Mouse (Mus musculus) forebrain, embryonic 11.5 days (tissue): ENCODE results near the gene Gria1. TPM values are rescaled to one million over a fixed set of nuclear protein-coding genes. Genes with fewer than 3 reads are reported as not detected.

Experiments used
- ATAC-seq: fragments of 200-750 bp; cut with Nextera tagmentation; replicated peaks from 2 replicates; pipeline ENCODE4 v1.8.0; 2017; ENCODE audit warnings: moderate TSS enrichment; ENCODE audit not compliant: low FRiP score
- DNase-seq: peaks from one replicate; pipeline ENCODE4 v3.0.0-alpha.2; 2017; ENCODE audit warnings: low spot score
- H3K27ac ChIP-seq: fragments of 300-500 bp; sonication (generic); 2 replicates; pipeline ENCODE4 v1.5.1; 2014; ENCODE audit warnings: low read depth, low read length
- H3K27me3 ChIP-seq: fragments of 300-500 bp; sonication (generic); 2 replicates; pipeline ENCODE4 v1.6.1; 2014; ENCODE audit warnings: mild to moderate bottlenecking, low read length, mixed read lengths; ENCODE audit not compliant: control insufficient read depth, insufficient read depth
- H3K36me3 ChIP-seq: fragments of 300-500 bp; sonication (generic); 2 replicates; pipeline ENCODE4 v1.6.1; 2014; ENCODE audit warnings: mild to moderate bottlenecking, low read length, moderate library complexity, mixed read lengths; ENCODE audit not compliant: control insufficient read depth, insufficient read depth
- H3K4me1 ChIP-seq: fragments of 300-500 bp; sonication (generic); replicated peaks from 2 replicates; pipeline ENCODE4 v1.6.1; 2014; ENCODE audit warnings: low read length, mixed read lengths; ENCODE audit not compliant: control insufficient read depth, insufficient read depth
- H3K4me2 ChIP-seq: fragments of 300-500 bp; sonication (generic); 2 replicates; pipeline ENCODE4 v1.6.1; 2014; ENCODE audit warnings: low read depth, mild to moderate bottlenecking, low read length, moderate library complexity, mixed read lengths; ENCODE audit not compliant: severe bottlenecking
- H3K4me3 ChIP-seq: fragments of 300-500 bp; sonication (generic); 2 replicates; pipeline ENCODE4 v1.5.1; 2014; ENCODE audit warnings: low read depth, low read length
- H3K9ac ChIP-seq: fragments of 300-500 bp; sonication (generic); 2 replicates; pipeline ENCODE4 v1.6.1; 2014; ENCODE audit warnings: low read length
- H3K9me3 ChIP-seq: fragments of 300-500 bp; sonication (generic); 2 replicates; pipeline ENCODE4 v1.6.1; 2016; ENCODE audit warnings: low read length, mixed read lengths; ENCODE audit not compliant: control insufficient read depth
- WGBS: fragments of 180-500 bp; shearing (Covaris S2); extraction: QIAGEN DNeasy Blood & Tissue Kit; methylation state at CpG from one replicate; pipeline ENCODE4 v1.1.7; 2014; 5-methylcytosine and 5-hydroxymethylcytosine counted together
- polyA plus RNA-seq: library from polyadenylated mRNA; unstranded; fragments of >200 nt; fragmentation: Nextera tagmentation; extraction: Ambion mirVana; gene quantifications from 2 replicates; pipeline ENCODE4 v1.2.1, GENCODE M21; 2014

Gene Gria1
- polyA plus RNA-seq, 1 experiment from 2014 or later: 2.6 TPM

DNA sequence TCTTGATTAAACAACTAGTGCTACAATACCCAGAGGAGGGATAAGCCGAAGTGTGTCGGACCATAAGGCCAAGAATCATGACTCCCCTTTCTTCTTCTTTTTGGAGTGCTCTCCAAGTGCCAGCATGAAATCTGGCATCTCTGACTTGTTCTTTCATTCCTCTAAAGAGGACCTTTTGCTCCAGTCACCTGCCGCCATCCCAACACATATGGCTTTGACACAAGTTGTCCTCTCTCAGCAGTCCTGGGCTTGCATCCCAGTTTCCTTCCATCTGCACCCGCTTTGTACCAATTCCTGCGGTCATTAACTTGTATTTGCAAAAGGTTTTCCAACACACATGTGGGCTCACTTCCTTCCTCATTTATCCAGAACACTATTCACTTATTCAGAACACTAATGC lies 103.2 kb downstream of the Gria1 start:
- H3K27ac ChIP-seq: no peak overlapping the region
- no peaks in the 10 kb centered on the region for H3K4me1 ChIP-seq
- 92% methylated on average over 5 of the region's 5 CpGs for WGBS
- DNase-seq: no peak
- H3K9ac ChIP-seq: no peak overlapping the region
- H3K27me3 ChIP-seq: no peaks in the 10 kb centered on the region
- H3K36me3 ChIP-seq: no peaks in the 10 kb centered on the region
- ATAC-seq: no peak
- no peaks in the 10 kb centered on the region for H3K9me3 ChIP-seq
- no peak overlapping the region for H3K4me2 ChIP-seq
- H3K4me3 ChIP-seq: no peak overlapping the region

DNA sequence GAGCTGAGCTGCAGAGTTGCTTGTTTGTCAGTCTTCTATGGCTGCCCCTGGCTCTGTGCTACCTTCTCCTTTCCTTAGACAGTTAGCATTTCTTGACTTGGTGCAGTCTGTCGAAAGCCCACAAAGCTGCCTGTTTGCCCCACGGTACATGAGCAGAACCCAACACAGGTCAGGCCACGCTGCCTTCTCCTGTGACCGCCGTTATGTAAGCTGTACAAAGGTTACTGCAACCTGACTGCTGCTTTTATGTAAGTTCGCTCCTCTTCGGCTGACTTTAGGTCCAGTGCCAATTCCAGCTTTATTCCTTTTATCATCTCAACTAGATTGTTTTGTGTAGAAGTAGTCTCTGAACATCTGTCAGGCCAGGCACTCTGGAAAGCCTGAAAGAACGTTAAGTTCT lies 115.9 kb downstream of the Gria1 start:
- Histone ChIP-seq H3K9me3 (no peaks in the 10 kb centered on the region), H3K4me1 (no peaks in the 10 kb centered on the region), H3K36me3 (no peaks in the 10 kb centered on the region), H3K27me3 (no peaks in the 10 kb centered on the region), H3K4me2 (no peak overlapping the region), H3K9ac (no peak overlapping the region), H3K27ac (no peak overlapping the region), H3K4me3 (no peak overlapping the region)
- 91% methylated on average over 8 of the region's 8 CpGs for WGBS
- ATAC-seq (no peak), DNase-seq (no peak)

DNA sequence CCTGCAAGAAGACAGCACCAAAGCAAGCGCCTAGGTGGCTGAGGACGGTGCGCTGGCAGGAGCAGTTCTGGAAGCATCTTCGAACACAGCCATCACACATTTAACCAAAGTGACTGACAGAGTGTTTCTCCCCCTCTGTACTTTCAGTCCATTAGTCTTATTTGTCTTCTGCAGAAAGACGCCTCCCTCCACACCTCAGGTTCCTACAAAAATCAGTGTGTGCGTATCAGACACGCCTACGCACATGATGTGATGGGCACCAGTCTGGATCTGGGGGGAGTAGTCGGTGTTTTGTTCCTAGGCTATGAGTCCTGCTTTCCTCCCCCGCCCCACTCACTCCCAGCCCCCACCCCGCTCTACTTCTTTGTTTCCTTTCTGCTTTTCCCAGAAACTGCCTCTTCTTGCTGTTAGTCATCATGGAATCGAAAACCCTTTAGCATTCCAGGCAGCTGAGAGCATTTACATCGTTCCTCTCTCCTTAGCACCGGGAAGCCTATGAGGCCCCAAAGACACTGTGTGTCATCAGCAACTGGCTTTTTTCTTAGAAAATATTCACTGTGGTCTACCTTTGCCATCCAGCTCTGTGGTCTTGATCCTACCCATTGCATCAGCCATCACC lies 129.1 kb downstream of the Gria1 start:
- Histone ChIP-seq H3K27ac (no peak overlapping the region), H3K9me3 (no peaks in the 10 kb centered on the region), H3K9ac (no peak overlapping the region), H3K36me3 (no peaks in the 10 kb centered on the region), H3K27me3 (no peaks in the 10 kb centered on the region), H3K4me2 (no peak overlapping the region), H3K4me1 (no peaks in the 10 kb centered on the region), H3K4me3 (no peak overlapping the region)
- DNase-seq: no peak
- 87% methylated on average over 14 of the region's 14 CpGs for WGBS
- ATAC-seq: no peak

DNA sequence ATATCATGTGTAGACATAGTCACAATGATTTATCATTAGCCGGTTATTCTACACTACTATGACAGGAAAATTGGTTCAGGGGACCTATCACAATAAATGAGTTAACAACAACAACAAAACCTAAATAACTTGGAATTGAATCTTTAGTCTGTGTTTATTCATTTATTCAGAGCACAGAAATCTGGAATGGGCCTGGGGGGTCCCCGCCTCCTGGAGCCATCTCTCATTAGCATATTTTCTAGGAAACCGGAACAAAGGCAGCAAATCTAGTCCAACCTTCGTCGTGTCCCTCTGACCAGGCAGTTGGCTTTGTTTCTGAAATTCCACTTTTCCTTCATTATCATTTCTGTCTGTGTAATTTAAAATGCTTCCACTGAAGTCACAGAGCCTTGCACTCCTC lies 132.5 kb downstream of the Gria1 start:
- Histone ChIP-seq H3K27me3 (no peaks in the 10 kb centered on the region), H3K36me3 (no peaks in the 10 kb centered on the region), H3K9ac (no peak overlapping the region), H3K9me3 (no peaks in the 10 kb centered on the region), H3K4me3 (no peak overlapping the region), H3K4me1 (no peaks in the 10 kb centered on the region), H3K4me2 (no peak overlapping the region), H3K27ac (no peak overlapping the region)
- no peak for DNase-seq
- 75% methylated on average over 5 of the region's 5 CpGs for WGBS
- ATAC-seq: no peak

DNA sequence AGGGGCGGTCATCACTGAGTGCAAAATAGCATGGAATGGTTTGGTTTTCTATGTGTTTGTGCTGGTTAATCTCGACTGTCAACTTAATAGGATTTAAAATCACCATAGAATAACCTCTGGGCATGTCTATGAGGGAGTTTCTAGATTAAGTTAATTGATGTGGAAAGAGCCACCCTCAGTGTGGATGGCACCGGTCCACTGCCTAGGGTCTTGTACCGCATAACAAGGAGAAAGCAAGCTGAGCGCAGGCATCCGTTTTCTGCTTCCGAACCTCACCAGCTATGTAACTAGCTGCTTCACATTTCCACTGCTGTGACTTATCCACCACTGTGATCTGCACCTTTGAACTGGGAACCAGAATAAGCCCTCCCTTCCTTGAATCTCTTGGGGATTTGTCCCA lies 134.0 kb downstream of the Gria1 start:
- DNase-seq (no peak), ATAC-seq (no peak)
- WGBS: 63% methylated on average over 7 of the region's 7 CpGs
- Histone ChIP-seq H3K27me3 (no peaks in the 10 kb centered on the region), H3K27ac (no peak overlapping the region), H3K36me3 (no peaks in the 10 kb centered on the region), H3K4me2 (no peak overlapping the region), H3K9ac (no peak overlapping the region), H3K9me3 (no peaks in the 10 kb centered on the region), H3K4me3 (no peak overlapping the region), H3K4me1 (no peaks in the 10 kb centered on the region)

DNA sequence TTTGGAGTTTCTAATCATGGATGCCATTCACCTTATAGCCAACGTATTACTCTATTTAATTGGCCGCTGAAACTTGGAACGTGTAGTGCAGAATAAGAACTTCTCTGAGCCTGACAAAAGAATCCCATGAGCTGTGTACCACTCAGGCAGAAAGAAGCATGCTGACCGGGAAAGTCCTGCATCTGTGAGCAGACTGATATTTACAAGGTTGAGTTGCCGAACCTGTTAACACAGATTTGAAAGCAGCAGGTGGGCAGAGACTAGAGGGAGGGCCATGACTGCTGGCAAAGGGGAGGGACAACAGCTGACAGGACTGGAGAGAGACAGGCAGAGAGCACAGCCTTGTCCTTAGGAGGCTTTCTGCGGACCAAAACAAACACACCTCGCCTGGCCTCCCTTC lies 134.5 kb downstream of the Gria1 start:
- no peaks in the 10 kb centered on the region for H3K36me3 ChIP-seq
- H3K9me3 ChIP-seq: no peaks in the 10 kb centered on the region
- no peaks in the 10 kb centered on the region for H3K27me3 ChIP-seq
- ATAC-seq: no peak
- no peak overlapping the region for H3K27ac ChIP-seq
- H3K4me1 ChIP-seq: no peaks in the 10 kb centered on the region
- no peak for DNase-seq
- no peak overlapping the region for H3K4me3 ChIP-seq
- no peak overlapping the region for H3K4me2 ChIP-seq
- no peak overlapping the region for H3K9ac ChIP-seq
- 46% methylated on average over 7 of the region's 7 CpGs for WGBS

DNA sequence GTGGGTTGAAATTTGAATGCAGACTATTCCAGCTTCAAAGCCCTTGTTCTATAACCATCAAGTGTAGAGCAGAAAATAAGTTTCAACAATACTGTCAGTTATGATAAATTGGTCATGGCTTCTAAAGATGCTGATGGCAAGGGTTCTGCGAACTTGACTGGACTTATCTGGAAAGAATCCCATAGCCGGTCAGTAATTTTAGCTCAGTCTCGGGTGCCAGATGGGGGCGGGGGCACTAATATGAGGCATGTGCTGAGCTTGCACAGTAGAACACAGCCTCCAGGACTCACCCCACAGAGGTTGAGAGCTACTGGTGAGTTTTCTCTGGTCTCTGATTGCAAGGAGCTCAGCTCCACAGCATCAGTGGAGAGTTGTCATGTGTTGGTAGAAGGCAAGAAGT lies 140.5 kb downstream of the Gria1 start:
- Histone ChIP-seq H3K4me3 (no peak overlapping the region), H3K9me3 (no peaks in the 10 kb centered on the region), H3K9ac (no peak overlapping the region), H3K4me1 (peaks cover 5% of the 10 kb centered on the region; the same call in 1 of the 2 replicates), H3K4me2 (no peak overlapping the region), H3K27me3 (no peaks in the 10 kb centered on the region), H3K36me3 (no peaks in the 10 kb centered on the region), H3K27ac (no peak overlapping the region)
- ATAC-seq (no peak), DNase-seq (no peak)
- WGBS: 89% methylated on average over 4 of the region's 4 CpGs

DNA sequence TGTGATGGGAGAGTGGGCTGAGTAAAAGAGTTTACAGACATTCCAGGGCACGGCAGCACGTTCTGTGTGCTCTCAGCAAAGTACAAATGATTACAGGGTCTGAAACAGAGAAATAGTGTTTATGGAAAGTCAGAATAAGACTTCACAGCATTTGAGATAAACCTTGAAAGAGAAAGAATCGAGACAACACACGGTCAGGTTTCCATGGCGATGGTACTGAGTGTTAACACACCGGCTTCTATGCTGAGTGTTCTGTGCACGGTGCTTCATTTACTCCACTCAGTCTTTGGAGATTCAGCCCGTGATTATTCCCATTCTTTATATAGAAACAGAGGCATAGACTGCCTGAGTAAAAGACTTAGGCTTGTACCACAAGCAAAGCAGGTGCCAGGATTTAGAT lies 143.8 kb downstream of the Gria1 start:
- no peaks in the 10 kb centered on the region for H3K36me3 ChIP-seq
- 56% methylated on average over 8 of the region's 8 CpGs for WGBS
- no peak overlapping the region for H3K4me2 ChIP-seq
- H3K4me1 ChIP-seq: peaks cover 5% of the 10 kb centered on the region; the same call in 1 of the 2 replicates
- H3K27ac ChIP-seq: no peak overlapping the region
- ATAC-seq (no peak), DNase-seq (no peak)
- no peaks in the 10 kb centered on the region for H3K9me3 ChIP-seq
- no peak overlapping the region for H3K9ac ChIP-seq
- no peaks in the 10 kb centered on the region for H3K27me3 ChIP-seq
- no peak overlapping the region for H3K4me3 ChIP-seq

DNA sequence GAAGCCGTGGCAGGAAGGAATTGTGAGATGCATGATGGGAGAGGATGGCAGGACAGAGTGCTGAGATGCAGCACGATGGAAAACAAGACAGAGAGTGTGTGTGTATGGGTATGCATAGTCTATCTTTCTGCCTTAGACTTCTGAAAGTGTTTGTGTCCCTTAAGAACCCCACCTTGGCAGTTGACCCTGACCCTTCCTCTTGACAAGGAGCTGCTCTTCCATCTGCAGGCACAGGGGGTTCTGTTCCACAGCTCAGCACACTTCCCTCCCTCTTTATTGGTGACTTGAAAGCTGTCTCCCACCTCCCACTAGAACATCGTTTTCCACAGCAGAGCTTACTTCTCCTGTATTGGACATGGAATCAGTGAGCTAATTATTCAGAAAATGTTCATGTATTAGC lies 148.2 kb downstream of the Gria1 start:
- 75% methylated on average over 3 of the region's 3 CpGs for WGBS
- H3K9ac ChIP-seq: no peak overlapping the region
- H3K9me3 ChIP-seq: no peaks in the 10 kb centered on the region
- H3K4me2 ChIP-seq: no peak overlapping the region
- H3K4me3 ChIP-seq: no peak overlapping the region
- H3K4me1 ChIP-seq: peaks cover 5% of the 10 kb centered on the region; the same call in 1 of the 2 replicates
- no peak for ATAC-seq
- no peaks in the 10 kb centered on the region for H3K27me3 ChIP-seq
- no peaks in the 10 kb centered on the region for H3K36me3 ChIP-seq
- no peak overlapping the region for H3K27ac ChIP-seq
- no peak for DNase-seq
